Mouse (Mus musculus): Measurements from ENCODE around the gene Cdk9.

The Cdk9 gene

DNA sequence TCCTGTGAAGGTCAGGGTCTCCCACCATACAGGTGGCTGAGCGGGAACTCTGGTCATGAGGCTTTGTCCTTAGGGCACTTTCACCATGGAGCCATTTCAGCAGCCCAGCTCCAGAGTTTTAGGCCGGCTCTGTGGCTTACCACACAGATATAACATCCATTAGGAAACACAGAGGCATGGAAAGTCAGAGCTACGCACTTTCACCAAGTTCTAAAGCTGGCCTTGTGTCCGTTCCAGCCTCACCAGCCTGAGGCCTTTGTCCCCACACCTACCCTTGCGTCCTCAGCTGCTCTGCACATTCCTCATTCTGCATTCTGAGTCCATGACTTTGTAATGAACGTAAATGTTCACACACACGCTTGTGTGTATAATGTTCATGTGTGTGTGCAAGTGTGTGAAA is 7.9 kb downstream of the Cdk9 start:
- DNase-seq = no peak

DNA sequence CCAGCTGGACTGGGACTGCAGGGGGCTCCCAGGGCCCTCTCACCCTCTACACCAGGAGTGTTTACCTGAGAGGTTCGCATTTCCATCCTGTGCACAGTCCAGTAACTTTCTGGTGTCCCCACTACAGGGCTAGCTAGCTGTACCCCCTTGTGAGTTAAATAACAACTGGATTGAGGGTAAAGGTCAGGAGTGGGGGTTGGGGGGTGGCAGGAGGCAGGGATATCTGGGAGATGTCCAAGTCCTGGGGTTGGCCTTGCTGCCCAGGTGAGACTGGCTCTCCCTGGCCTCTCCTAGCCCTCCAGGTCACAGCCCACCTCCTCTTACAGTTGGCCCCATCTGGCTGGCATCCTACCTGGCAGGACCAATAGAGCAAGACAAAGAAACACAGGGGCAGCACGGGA is 8.9 kb downstream of the Cdk9 start, which contains the start of gene Fpgs:
Fpgs (minus strand) TSS at position 125 of the 401 bp plus-strand sequence.
- no peak for DNase-seq

DNA sequence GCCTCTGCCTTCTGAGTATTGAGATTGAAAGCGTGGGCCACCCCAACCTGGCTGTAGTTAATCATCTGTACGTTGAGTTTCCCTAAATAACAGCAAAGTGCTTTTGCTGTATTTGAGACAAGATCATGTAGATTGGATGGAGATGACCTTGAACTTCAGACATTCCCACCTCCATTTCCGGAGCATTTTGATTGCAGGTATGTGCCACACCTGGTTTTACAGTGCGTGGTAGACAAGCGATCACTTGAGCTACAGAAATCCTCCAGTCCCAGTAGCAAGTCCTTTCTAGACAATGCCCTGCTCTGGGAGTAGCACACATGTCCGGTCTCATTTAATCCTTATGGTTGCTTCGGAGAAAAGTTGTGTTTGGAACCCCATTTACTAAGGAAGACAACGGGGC is 9.8 kb downstream of the Cdk9 start:
- DNase-seq = no peak

DNA sequence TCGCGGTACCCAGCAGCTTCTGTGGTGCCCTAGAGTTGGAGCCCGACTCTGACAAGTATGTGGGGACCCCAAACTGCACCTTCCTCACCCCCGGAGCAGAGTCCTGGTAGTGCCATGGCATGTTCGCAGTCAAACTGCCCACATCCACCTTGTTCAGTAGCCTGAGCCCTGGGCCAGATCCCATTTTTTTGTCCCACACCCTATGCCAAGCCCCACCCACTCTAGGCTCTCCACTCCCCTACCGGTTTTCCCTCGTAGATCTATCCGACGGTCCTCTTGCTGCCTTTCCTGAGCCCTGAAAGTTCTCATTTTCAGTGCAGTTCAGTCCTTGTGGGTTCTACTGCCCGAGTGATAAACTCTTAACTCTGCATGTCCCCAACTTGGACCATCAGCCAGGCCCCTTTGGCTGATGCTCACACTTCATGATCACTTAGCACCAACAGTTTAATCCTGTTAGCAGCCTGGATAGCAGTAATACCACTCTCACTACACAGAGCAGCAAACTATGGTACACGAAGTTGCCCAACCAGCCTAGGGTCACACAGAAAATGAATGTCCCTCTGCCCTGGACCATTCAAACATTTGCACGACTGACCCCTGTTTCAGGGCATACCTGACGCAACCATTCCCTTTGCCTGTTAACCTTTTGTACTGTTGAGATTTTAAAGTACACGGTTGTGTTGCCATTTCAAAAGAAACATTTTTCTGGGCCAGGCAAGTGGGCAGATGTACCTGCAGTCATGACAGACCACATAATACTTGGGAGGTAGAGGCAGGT is 11.7 kb downstream of the Cdk9 start:
- no peak for DNase-seq

DNA sequence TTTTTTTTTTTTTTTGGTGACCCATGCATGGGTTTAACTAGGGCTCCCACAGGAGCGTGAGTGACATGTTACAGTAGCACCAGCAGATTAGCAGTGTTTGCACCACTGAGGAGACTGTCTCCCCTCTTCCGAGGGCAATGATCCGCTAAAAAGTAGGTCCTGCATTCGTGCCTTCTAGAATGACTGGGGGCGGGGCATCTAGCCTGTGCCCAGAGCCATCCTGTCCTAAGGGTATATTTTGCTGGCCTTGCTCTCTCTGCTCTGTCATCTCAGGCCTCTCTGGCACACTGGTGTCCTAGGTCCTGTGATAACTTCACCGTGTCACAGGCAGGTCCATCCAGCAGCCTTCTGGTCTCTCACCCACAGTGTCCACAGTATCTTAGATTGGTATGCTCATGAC is 13.2 kb downstream of the Cdk9 start:
- no peak for DNase-seq

DNA sequence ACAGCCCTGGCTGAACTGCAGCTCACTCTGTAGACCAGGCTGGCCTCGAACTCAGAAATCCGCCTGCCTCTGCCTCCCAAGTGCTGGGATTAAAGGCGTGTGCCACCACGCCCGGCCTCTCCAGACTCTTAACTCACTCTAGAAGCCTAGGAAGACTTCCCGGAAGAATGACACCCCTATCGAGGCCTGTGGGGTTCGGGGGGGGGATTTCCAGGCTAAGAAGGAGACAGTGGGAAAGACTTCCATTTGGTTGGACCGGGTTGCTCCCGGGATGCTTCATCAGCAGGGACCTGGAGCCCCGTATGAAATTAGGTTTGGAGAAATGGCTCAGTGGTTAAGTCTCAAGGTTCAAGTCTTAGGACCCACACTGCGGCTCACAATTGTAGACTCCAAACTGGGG is 18.2 kb downstream of the Cdk9 start:
- no peak for DNase-seq

DNA sequence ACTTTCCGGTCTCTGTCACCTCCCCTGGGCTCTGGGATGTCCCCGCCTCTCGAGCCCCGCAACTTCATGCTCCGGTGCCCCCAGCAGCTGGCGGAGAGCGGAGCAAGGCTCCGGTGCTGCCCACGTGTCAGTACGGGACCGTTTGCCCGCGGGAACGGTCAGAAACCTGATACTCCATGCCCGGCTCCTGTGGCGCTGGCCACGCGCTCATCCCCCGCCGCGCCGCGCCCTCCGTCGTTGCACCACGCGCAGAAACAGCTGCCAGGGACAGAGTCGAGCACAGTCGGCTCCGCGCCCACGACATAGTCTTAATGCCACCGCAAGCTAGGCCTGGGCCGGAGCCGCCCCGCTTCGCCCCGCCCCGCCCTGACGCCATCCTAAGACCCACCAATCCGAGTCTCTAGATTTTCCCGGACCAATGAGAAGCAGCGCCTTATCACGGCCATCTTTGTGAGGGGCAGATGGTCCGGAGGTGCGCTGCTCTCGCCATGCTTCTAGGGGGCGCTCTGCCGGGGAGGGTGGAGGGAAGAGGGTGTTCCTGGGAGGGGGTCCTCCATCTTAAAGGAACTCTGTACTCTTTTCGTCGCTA is 19.0 kb downstream of the Cdk9 start:
- DNase-seq = peak; percentile 95

DNA sequence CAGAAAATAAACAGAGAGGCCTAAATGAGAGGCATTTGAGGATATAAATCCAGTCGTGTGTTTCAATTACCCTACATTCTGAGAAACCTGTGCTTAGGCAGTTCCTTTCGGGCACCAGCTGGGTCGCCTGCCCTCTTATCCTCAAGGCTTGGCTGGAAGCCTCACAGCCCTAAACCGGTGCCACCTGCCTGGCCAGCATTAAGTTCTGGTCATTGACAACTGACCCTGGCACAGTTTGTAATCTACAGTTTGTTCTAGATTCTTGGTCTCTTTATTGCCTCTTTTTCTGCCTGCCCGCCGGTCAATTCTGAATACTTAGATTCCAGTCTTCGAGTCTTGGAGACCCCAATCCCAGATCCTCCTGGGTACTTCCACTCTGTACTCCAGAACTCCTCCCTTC is 19.6 kb downstream of the Cdk9 start:
- no peak for DNase-seq

DNA sequence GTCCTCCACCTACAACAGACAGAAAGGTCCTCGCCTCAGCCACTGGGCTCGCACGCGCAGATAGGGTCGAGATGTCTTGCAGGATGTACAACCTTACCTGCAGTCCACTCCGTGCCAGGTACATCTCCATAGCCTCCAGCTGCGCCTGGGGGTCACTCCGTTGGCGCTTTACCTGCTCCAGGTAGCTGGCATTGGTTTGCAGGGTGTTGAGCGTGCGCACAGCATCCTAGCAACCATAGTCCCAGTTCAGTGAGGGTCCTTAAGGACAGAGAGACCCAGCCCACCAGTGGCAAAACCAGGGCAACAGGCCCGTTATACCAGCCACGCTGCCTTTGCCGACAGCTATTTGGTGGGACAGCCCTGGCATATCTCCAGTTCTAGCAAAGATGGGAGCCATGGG is 20.4 kb downstream of the Cdk9 start:
- no peak for DNase-seq

DNA sequence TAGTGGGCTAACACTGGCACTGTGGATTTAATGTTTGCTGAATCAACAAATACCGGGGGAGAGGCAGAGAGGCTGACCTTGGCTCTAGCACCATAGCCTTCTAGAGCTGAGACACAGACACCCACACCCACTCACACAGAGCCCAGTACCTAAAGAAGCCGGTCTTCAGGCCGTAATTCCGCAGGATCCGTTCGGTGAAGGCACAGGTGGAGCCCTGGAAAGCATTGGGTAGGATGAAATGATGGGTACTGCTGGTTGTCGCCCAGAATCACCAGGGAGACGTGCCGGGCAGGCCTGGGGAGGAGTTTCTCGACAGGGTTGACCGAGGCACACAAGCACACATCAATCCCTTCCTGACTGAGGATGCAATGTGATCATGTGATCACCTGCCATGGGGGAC is 21.8 kb downstream of the Cdk9 start:
- DNase-seq = no peak

DNA sequence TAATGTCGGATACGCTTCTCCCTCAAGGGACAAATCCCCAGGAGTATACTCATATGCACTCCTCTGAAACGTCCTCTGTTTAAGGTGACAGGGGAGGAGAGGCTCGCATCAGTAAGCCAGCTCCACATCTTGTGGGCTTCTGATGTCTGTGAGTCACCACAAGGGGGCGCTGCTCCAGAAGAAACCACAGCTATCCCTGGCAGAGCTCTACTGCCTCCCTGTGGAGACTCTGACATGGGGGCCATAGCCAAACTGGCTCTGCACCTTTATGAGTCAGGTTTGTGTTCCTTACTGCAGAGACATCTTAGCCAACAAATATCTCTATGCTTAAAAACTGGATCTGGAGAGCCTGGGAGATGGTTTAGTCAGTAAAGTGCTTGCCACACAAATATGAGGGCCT is 23.5 kb downstream of the Cdk9 start:
- peak; percentile 90 for DNase-seq

DNA sequence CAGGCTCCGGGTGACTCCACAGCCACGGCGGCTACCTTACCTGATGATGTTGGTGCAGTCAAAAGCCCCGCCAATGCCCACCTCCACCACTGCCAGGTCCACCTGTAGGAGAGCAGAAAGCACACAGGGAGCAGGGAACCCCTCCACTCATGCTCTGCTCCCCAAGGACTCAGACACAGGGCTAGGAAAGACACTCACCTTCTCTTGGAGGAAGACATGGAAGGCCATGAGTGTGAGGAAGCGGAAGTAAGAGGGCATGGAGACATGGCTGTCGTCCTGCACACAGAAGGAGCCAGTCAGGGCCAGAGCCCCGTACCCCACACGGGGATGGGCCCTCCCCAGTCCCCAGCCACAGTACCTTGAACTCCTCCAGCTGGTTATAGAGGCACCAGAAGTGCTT is 25.3 kb downstream of the Cdk9 start:
- no peak for DNase-seq

DNA sequence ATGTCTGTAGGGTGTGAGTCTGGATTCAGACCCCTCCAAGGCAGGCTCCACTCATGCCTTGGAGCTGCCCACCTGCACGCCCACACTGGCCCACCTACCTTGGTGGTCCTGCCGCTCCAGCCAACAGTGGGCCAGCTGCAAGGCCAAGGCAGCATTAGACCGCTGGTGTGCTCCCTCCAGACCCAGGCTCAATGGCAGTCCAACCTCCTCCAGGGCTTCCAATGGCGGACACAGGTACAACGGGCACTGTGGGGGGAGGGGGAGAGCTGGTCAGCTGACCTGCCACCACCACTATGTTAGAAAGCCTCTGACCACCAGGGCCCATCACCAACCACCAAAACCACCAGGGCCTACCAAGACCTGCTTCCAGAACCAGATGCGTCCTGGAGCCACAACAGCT is 26.2 kb downstream of the Cdk9 start:
- DNase-seq = no peak

DNA sequence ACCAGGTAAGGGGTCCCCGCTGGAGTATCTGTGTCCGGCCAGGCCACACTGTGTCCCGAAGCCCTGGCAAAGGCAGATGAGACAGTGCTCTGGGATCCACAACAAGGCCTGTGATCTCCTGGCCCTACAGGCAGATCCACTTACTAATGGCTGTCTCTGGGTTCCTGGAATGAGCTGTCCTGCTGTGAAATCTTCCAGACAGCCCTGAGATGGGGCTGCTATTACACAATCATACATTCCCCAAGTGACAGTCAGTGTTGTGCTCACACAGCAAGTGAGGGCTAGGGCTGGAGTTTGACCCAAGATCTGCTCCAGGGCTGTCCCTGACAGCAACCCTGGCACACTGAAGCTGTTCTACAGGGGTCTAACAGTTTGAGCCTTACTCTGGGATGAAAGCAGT is 27.1 kb downstream of the Cdk9 start:
- DNase-seq = no peak

DNA sequence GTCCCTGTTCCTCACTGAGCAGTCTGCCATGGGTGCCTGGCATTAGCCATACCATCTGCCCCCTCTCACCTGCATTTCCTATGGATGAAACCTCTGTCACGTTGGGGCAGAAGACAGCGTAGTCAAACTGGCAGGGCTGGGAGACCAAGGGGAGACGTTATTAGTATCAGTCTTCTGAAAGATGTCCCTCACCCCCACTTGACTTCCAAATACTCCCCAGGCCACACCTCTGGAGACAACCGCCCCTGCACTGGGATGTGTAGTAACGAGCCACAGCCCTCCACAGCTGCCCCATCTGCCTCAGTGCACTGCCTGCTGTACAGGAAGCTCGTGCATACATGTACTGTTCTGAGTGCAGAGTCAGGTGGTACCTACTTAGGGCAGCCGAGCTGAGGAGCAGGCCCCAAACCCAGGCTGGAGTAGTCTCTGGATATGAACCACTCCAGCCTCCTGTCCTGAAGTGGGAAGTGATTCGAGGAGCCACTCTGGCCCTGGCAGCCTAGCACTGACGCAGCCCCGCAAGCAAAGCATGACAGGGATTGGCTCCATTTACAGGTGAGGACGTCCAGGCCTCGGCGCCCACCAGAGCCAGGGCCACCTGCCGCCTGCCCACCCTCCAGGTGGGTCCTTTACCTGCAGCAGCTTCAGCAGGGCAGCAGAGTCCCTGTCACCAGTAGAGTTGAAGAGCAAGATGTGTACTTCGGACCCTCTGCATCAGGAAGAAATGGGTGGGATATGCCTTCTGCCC is 28.0 kb downstream of the Cdk9 start:
- no peak for DNase-seq

DNA sequence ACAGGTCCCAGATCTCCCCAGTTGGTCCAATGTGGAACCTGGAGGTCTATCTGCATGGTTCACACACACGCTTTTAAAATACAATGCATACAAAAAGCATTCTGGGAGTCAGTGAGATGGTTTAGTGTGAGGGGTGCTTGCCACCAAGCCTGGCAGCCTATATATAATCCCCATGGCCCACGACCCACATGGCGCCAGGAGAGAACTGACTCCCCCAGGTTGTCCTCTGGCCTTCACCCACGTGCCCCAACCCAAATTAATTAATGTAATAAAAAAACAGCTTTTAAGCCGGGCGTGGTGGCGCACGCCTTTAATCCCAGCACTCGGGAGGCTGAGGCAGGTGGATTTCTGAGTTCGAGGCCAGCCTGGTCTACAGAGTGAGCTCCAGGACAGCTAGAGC is 29.2 kb downstream of the Cdk9 start:
- DNase-seq = no peak

DNA sequence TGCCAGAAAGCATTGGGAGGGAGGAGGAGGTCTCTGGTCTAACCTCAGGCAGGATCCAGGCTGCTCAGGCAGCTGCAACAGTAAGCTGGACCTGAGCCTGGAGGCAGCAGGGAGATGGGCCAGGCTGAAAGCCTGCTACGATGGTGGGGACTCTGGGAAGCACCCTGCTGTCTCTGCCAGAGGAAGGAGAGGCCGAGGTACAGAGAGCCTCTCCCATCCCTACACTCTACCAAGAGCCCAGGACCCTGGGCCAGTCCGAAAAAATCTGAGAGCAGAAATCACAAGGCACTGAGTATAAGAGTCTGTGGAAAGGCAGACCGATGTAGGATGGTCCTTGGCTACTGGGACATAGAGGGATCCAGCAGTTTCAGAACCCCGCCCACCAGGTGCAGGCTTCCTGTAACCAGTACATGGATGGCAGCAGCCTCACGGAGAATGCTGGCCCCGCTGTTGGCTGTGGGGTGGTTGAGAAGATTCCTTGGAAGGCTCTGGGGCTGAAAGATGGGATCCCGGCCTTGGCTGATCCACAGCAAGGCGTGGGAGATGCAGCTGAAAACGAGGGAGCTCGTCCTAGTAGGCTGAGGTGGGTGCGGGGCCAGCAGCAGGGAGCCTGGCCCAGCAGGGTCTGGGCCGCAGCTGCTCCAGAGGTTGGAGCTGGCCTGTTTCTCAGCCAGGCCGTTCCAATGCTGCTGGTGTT is 30.0 kb downstream of the Cdk9 start:
- no peak for DNase-seq

DNA sequence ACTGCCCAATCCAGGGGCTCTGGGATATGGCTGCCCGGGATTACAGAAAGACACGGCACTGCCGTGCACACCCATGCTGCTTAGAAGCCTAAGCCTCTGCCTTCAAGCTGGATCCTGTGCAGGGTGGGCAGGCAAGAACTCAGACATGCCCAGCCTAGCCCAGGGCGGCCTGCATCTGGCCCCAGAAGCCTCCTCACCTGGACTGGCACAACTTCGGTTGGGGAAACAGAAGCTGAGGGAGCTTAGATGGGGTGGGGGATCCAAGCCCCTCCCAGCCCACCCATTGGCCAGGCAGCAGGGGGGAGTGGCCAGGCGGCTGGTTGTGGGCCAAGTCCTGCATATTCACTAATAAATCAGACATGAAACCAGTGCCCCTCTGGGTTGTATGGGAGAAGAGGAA is 31.1 kb downstream of the Cdk9 start:
- DNase-seq = no peak

DNA sequence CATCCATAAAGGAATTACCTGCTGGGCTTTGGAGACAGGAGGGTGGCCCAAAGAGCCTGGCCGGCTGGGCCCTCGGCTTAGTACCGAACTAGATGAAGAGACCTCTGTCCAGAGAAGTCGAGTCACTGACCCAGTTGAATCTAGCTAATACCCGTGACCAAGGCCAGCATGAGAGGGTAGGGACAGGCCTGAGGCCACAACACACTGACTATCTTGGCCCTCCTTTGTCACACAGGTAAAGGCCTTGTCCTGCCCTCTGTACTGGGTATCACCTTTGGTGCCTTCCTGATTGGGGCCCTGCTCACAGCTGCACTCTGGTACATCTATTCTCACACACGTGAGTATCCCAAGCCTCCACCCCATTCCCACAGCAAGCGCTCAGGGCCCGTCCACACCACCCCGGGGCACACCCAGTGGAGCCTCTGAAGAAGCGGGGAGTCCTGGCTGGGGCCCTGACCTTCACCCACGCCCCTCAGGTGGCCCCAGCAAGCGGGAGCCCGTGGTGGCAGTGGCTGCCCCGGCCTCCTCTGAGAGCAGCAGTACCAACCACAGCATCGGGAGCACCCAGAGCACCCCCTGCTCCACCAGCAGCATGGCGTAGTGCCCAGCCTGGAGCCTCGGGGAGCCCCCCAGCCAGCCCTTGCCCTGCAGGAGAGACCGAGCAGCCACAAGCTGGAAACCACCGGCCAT is 31.8 kb downstream of the Cdk9 start:
- DNase-seq = no peak

DNA sequence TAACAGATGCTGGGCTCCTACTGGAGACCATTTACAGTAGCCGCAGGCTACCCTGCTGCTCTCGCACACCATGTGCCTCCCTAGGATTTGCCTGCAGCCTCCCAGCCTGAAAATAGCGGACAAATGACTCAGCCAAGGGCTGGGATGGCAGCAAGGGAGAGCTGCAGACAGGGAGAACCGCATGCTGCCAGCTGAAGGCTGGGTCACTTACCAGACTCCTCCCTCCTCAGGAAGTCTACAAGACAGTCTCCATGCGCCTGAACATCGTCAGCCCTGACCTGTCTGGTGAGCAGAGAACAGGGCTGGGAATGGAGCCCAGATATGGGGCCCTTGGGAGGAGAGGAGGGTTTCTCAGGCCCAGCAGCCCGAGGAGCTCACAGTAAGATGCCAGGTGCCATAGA is 32.8 kb downstream of the Cdk9 start:
- DNase-seq = no peak

DNA sequence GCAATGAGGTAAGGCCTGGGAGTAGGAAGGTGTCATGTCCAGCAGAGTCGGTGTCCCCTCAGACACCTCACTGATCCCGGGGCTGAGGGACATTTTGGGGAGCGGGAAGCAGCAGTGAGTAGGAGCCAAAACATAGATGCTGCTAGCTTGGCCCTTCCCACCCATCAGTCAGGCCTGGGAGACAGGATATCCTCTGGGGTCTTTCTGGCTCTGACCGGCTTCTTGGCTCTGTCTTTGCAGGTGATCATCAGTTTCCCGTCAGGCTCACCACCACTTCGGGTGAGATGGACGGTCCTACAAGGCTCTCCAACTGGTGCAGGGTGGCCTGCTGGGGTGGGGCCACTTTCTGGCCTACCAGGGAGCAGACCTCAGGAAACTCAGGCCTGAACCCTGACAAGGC is 35.2 kb downstream of the Cdk9 start:
- DNase-seq = no peak

DNA sequence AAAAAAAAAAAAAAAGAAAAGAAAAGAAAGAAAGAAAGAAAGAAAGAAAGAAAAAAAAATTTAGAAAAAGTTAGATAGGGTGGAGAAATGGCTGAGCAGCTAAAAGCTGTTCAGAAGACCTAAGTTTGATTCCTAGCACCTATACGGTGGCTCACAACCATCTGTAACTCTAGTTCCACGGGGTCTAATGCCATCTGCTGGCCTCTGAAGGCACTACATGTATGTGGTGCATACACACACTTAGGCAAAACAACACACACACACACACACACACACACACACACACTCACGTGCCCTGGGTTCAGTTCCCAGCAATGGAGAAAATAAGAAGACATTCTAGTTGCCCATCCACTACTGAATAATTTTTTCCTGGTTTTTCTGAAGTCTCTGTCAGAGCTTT is 36.1 kb downstream of the Cdk9 start:
- DNase-seq = no peak

Measured in layer of hippocampus, adult 9-11 months (tissue).